Mouse (Mus musculus): Measurements from ENCODE around the gene Vstm4. TPM values are rescaled to one million over a fixed set of nuclear protein-coding genes. Genes with fewer than 3 reads are reported as not detected.
A peak's percentile ranks its signal among the peaks of the same experiment; 100 is the strongest.

Vstm4 gene
- 5.1 and 7.3 TPM in 2 replicates for polyA plus RNA-seq (2014; fragmentation: Nextera tagmentation; extraction: Ambion mirVana)

GRCm38 (mm10) chr14:32856681-32857328 is at the start of gene Vstm4:
TSS of gene Vstm4 (plus strand) at chr14:32856756.
- no peaks in the 10 kb centered on the region for H3K36me3 ChIP-seq (ENCODE audit: control insufficient read depth, insufficient read depth, low read length)
- DNase-seq (ENCODE audit: low spot score) (peak; percentile 71), ATAC-seq (ENCODE audit: insufficient read depth, low FRiP score, low TSS enrichment) (peak; percentile 55)
- H3K9me3 ChIP-seq (ENCODE audit: control insufficient read depth, low read length) = no peaks in the 10 kb centered on the region
- H3K4me1 ChIP-seq (ENCODE audit: control insufficient read depth, insufficient read depth, low read length) = peaks cover 5% of the 10 kb centered on the region; the same call in 1 of the 2 replicates
- H3K27ac ChIP-seq (ENCODE audit: low read depth, low read length) = no peak within 1 kb of the TSS
- under 1% methylated on average over 57 of the region's 68 CpGs for WGBS
- peak within 1 kb of the TSS; percentile 79 for H3K9ac ChIP-seq (ENCODE audit: low read length)
- peak within 1 kb of the TSS; percentile 84 for H3K4me2 ChIP-seq (ENCODE audit: low read depth)
- peaks cover 3% of the 10 kb centered on the region; the same call in 1 of the 2 replicates for H3K27me3 ChIP-seq (ENCODE audit: control insufficient read depth, insufficient read depth, low read length)
- H3K4me3 ChIP-seq (ENCODE audit: low read depth, low read length) = peak within 1 kb of the TSS; percentile 44

- Histone ChIP-seq H3K9ac (ENCODE audit: low read length) (no peak overlapping the region), H3K4me1 (ENCODE audit: control insufficient read depth, insufficient read depth, low read length) (no peaks in the 10 kb centered on the region), H3K4me2 (ENCODE audit: low read depth) (no peak overlapping the region), H3K4me3 (ENCODE audit: low read depth, low read length) (no peak overlapping the region), H3K27me3 (ENCODE audit: control insufficient read depth, insufficient read depth, low read length) (no peaks in the 10 kb centered on the region), H3K36me3 (ENCODE audit: control insufficient read depth, insufficient read depth, low read length) (no peaks in the 10 kb centered on the region), H3K9me3 (ENCODE audit: control insufficient read depth, low read length) (no peaks in the 10 kb centered on the region), H3K27ac (ENCODE audit: low read depth, low read length) (no peak overlapping the region)
- DNase-seq (ENCODE audit: low spot score) (no peak), ATAC-seq (ENCODE audit: insufficient read depth, low FRiP score, low TSS enrichment) (no peak)
Observed at GRCm38 (mm10) chr14:32810111-32810510, 46.4 kb upstream of the Vstm4 start.

- Histone ChIP-seq H3K4me1 (ENCODE audit: control insufficient read depth, insufficient read depth, low read length) (no peaks in the 10 kb centered on the region), H3K4me3 (ENCODE audit: low read depth, low read length) (no peak overlapping the region), H3K9ac (ENCODE audit: low read length) (no peak overlapping the region), H3K27ac (ENCODE audit: low read depth, low read length) (no peak overlapping the region), H3K4me2 (ENCODE audit: low read depth) (no peak overlapping the region), H3K27me3 (ENCODE audit: control insufficient read depth, insufficient read depth, low read length) (no peaks in the 10 kb centered on the region), H3K9me3 (ENCODE audit: control insufficient read depth, low read length) (no peaks in the 10 kb centered on the region), H3K36me3 (ENCODE audit: control insufficient read depth, insufficient read depth, low read length) (no peaks in the 10 kb centered on the region)
- DNase-seq (ENCODE audit: low spot score) (no peak), ATAC-seq (ENCODE audit: insufficient read depth, low FRiP score, low TSS enrichment) (no peak)
- 87% methylated on average over 6 of the region's 6 CpGs for WGBS
Observed at GRCm38 (mm10) chr14:32812429-32812828, 44.1 kb upstream of the Vstm4 start.

- no peaks in the 10 kb centered on the region for H3K9me3 ChIP-seq (ENCODE audit: control insufficient read depth, low read length)
- H3K27ac ChIP-seq (ENCODE audit: low read depth, low read length) = no peak overlapping the region
- no peaks in the 10 kb centered on the region for H3K27me3 ChIP-seq (ENCODE audit: control insufficient read depth, insufficient read depth, low read length)
- H3K4me3 ChIP-seq (ENCODE audit: low read depth, low read length) = no peak overlapping the region
- no peaks in the 10 kb centered on the region for H3K4me1 ChIP-seq (ENCODE audit: control insufficient read depth, insufficient read depth, low read length)
- H3K36me3 ChIP-seq (ENCODE audit: control insufficient read depth, insufficient read depth, low read length) = no peaks in the 10 kb centered on the region
- H3K9ac ChIP-seq (ENCODE audit: low read length) = no peak overlapping the region
- WGBS = 72% methylated on average over 4 of the region's 4 CpGs
- ATAC-seq (ENCODE audit: insufficient read depth, low FRiP score, low TSS enrichment) = no peak
- H3K4me2 ChIP-seq (ENCODE audit: low read depth) = no peak overlapping the region
- no peak for DNase-seq (ENCODE audit: low spot score)
Observed at GRCm38 (mm10) chr14:32814961-32815360, 41.6 kb upstream of the Vstm4 start.

- 87% methylated on average over 4 of the region's 4 CpGs for WGBS
- Histone ChIP-seq H3K27ac (ENCODE audit: low read depth, low read length) (no peak overlapping the region), H3K4me3 (ENCODE audit: low read depth, low read length) (no peak overlapping the region), H3K36me3 (ENCODE audit: control insufficient read depth, insufficient read depth, low read length) (no peaks in the 10 kb centered on the region), H3K4me1 (ENCODE audit: control insufficient read depth, insufficient read depth, low read length) (no peaks in the 10 kb centered on the region), H3K9ac (ENCODE audit: low read length) (no peak overlapping the region), H3K4me2 (ENCODE audit: low read depth) (no peak overlapping the region), H3K27me3 (ENCODE audit: control insufficient read depth, insufficient read depth, low read length) (no peaks in the 10 kb centered on the region), H3K9me3 (ENCODE audit: control insufficient read depth, low read length) (no peaks in the 10 kb centered on the region)
- DNase-seq (ENCODE audit: low spot score) (no peak), ATAC-seq (ENCODE audit: insufficient read depth, low FRiP score, low TSS enrichment) (no peak)
Observed at GRCm38 (mm10) chr14:32816533-32816932, 40.0 kb upstream of the Vstm4 start.

GRCm38 (mm10) chr14:32817258-32817657 is 39.3 kb upstream of the Vstm4 start:
- H3K27ac ChIP-seq (ENCODE audit: low read depth, low read length) = no peak overlapping the region
- WGBS = 73% methylated on average over 7 of the region's 7 CpGs

GRCm38 (mm10) chr14:32819297-32819696 is 37.3 kb upstream of the Vstm4 start:
- Histone ChIP-seq H3K4me1 (ENCODE audit: control insufficient read depth, insufficient read depth, low read length) (no peaks in the 10 kb centered on the region), H3K9me3 (ENCODE audit: control insufficient read depth, low read length) (no peaks in the 10 kb centered on the region), H3K4me3 (ENCODE audit: low read depth, low read length) (no peak overlapping the region), H3K4me2 (ENCODE audit: low read depth) (no peak overlapping the region), H3K9ac (ENCODE audit: low read length) (no peak overlapping the region), H3K27ac (ENCODE audit: low read depth, low read length) (no peak overlapping the region), H3K36me3 (ENCODE audit: control insufficient read depth, insufficient read depth, low read length) (no peaks in the 10 kb centered on the region), H3K27me3 (ENCODE audit: control insufficient read depth, insufficient read depth, low read length) (no peaks in the 10 kb centered on the region)
- 52% methylated on average over 1 of the region's 1 CpGs for WGBS
- no peak for ATAC-seq (ENCODE audit: insufficient read depth, low FRiP score, low TSS enrichment)
- DNase-seq (ENCODE audit: low spot score) = peak; percentile 18

More at GRCm38 (mm10) chr14:32817258-32817657, 39.3 kb upstream of the Vstm4 start:
- Histone ChIP-seq H3K4me2 (ENCODE audit: low read depth) (no peak overlapping the region), H3K27me3 (ENCODE audit: control insufficient read depth, insufficient read depth, low read length) (no peaks in the 10 kb centered on the region), H3K36me3 (ENCODE audit: control insufficient read depth, insufficient read depth, low read length) (no peaks in the 10 kb centered on the region), H3K4me1 (ENCODE audit: control insufficient read depth, insufficient read depth, low read length) (no peaks in the 10 kb centered on the region), H3K9me3 (ENCODE audit: control insufficient read depth, low read length) (no peaks in the 10 kb centered on the region), H3K4me3 (ENCODE audit: low read depth, low read length) (no peak overlapping the region), H3K9ac (ENCODE audit: low read length) (no peak overlapping the region)
- DNase-seq (ENCODE audit: low spot score) = no peak
- ATAC-seq (ENCODE audit: insufficient read depth, low FRiP score, low TSS enrichment) = no peak

GRCm38 (mm10) chr14:32822812-32823211 is 33.7 kb upstream of the Vstm4 start:
- no peak for ATAC-seq (ENCODE audit: insufficient read depth, low FRiP score, low TSS enrichment)
- no peak overlapping the region for H3K4me3 ChIP-seq (ENCODE audit: low read depth, low read length)
- no peaks in the 10 kb centered on the region; the same call in 1 of the 2 replicates for H3K4me1 ChIP-seq (ENCODE audit: control insufficient read depth, insufficient read depth, low read length)
- H3K36me3 ChIP-seq (ENCODE audit: control insufficient read depth, insufficient read depth, low read length) = no peaks in the 10 kb centered on the region
- WGBS = 83% methylated on average over 4 of the region's 4 CpGs
- H3K4me2 ChIP-seq (ENCODE audit: low read depth) = no peak overlapping the region
- no peak overlapping the region for H3K9ac ChIP-seq (ENCODE audit: low read length)
- no peaks in the 10 kb centered on the region for H3K9me3 ChIP-seq (ENCODE audit: control insufficient read depth, low read length)
- no peaks in the 10 kb centered on the region for H3K27me3 ChIP-seq (ENCODE audit: control insufficient read depth, insufficient read depth, low read length)
- DNase-seq (ENCODE audit: low spot score) = no peak
- no peak overlapping the region for H3K27ac ChIP-seq (ENCODE audit: low read depth, low read length)

- DNase-seq (ENCODE audit: low spot score) = no peak
- no peak for ATAC-seq (ENCODE audit: insufficient read depth, low FRiP score, low TSS enrichment)
- Histone ChIP-seq H3K4me1 (ENCODE audit: control insufficient read depth, insufficient read depth, low read length) (no peaks in the 10 kb centered on the region; the same call in 1 of the 2 replicates), H3K27me3 (ENCODE audit: control insufficient read depth, insufficient read depth, low read length) (no peaks in the 10 kb centered on the region), H3K4me2 (ENCODE audit: low read depth) (no peak overlapping the region), H3K9ac (ENCODE audit: low read length) (no peak overlapping the region), H3K9me3 (ENCODE audit: control insufficient read depth, low read length) (no peaks in the 10 kb centered on the region), H3K27ac (ENCODE audit: low read depth, low read length) (no peak overlapping the region), H3K36me3 (ENCODE audit: control insufficient read depth, insufficient read depth, low read length) (no peaks in the 10 kb centered on the region), H3K4me3 (ENCODE audit: low read depth, low read length) (no peak overlapping the region)
- WGBS = 89% methylated on average over 3 of the region's 3 CpGs
Observed at GRCm38 (mm10) chr14:32823861-32824260, 32.7 kb upstream of the Vstm4 start.
